14 mouse cellular contexts compared by ENCODE assay signal in the genomic region with DNA sequence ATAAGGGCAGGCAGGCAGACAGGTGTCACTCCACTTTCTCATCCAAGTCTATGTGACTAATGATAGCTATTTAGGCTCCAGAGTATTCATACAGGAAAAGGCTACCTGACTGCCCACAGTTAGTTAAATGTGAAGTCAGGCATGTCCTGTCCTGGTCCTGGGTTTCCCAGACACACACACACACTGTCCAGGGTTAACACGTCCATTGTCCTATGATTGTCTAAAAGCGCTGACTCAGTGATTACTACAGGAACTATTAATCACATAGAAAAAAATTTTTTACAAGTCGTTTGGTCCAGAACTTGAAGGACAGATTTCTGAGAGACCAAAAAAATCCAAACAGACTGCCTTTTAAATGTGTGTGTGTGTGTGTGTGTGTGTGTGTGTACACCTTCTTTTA.
"Had no signal": no experiment of that assay in that cellular context is flagged by ENCODE, and none has a peak within 500 bp of the region (broad histone marks: within the 10 kb centered on the region; RNA-seq: fewer than 3 reads in every experiment).

No protein-coding gene starts in this region.

- H3K27me3 ChIP-seq: lung, embryonic 15.5 days; midbrain, embryonic 13.5 days; midbrain, embryonic 15.5 days; neural tube, embryonic 12.5 days; stomach, embryonic 15.5 days had no signal

- H3K36me3 ChIP-seq: lung, embryonic 15.5 days; midbrain, embryonic 13.5 days; midbrain, embryonic 15.5 days; neural tube, embryonic 12.5 days; stomach, embryonic 15.5 days had no signal

- H3K4me1 ChIP-seq: midbrain, embryonic 13.5 days; midbrain, embryonic 15.5 days had no signal

- H3K4me3 ChIP-seq: lung, embryonic 15.5 days; midbrain, embryonic 13.5 days; midbrain, embryonic 15.5 days; neural tube, embryonic 12.5 days; stomach, embryonic 15.5 days had no signal

- H3K9ac ChIP-seq: liver, postnatal 0 days; lung, embryonic 15.5 days; midbrain, embryonic 13.5 days; midbrain, embryonic 15.5 days; neural tube, embryonic 12.5 days; stomach, embryonic 15.5 days had no signal

- DNase-seq: liver, postnatal 0 days; lung, adult 2 months; lung, postnatal 4 days; right cerebral cortex, postnatal 14 days; thymus, adult 2 months; thymus, postnatal 25 days; thymus, postnatal 4 days had no signal

- H3K9me3 ChIP-seq: lung, embryonic 15.5 days; midbrain, embryonic 13.5 days; midbrain, embryonic 15.5 days; neural tube, embryonic 12.5 days; stomach, embryonic 15.5 days had no signal

- H3K27ac ChIP-seq: lung, embryonic 15.5 days; midbrain, embryonic 13.5 days; midbrain, embryonic 15.5 days; neural tube, embryonic 12.5 days; stomach, embryonic 15.5 days; stomach, postnatal 0 days had no signal

- H3K4me2 ChIP-seq: lung, embryonic 15.5 days; midbrain, embryonic 11.5 days; midbrain, embryonic 13.5 days; midbrain, embryonic 15.5 days; neural tube, embryonic 12.5 days; stomach, embryonic 15.5 days had no signal
